Mouse (Mus musculus) hindbrain, embryonic 11.5 days (tissue): ENCODE results near the gene Rab29. TPM values are rescaled to one million over a fixed set of nuclear protein-coding genes. Genes with fewer than 3 reads are reported as not detected.
"Not testable (repeated sequence)": the region's sequence is repeated elsewhere in the genome, so short reads cannot be mapped to it uniquely, and the experiment has no call there.

Experiments used
- ATAC-seq: fragments of 200-750 bp; cut with Nextera tagmentation; 2 replicates; pipeline ENCODE4 v1.8.0; 2017; ENCODE audit warnings: mild to moderate bottlenecking, moderate TSS enrichment, moderate library complexity; ENCODE audit not compliant: low FRiP score
- DNase-seq: peaks from one replicate; pipeline ENCODE4 v3.0.0-alpha.2; 2015; ENCODE audit warnings: low spot score
- H3K27ac ChIP-seq: fragments of 300-500 bp; sonication (generic); 2 replicates; pipeline ENCODE4 v1.5.1; 2014; ENCODE audit warnings: mild to moderate bottlenecking, low read depth, low read length
- H3K27me3 ChIP-seq: fragments of 300-500 bp; sonication (generic); 2 replicates; pipeline ENCODE4 v1.6.1; 2014; ENCODE audit warnings: mild to moderate bottlenecking, low read length, moderate library complexity, mixed read lengths; ENCODE audit not compliant: control insufficient read depth, insufficient read depth
- H3K36me3 ChIP-seq: fragments of 300-500 bp; sonication (generic); 2 replicates; pipeline ENCODE4 v1.6.1; 2014; ENCODE audit warnings: mild to moderate bottlenecking, low read length, moderate library complexity, mixed read lengths; ENCODE audit not compliant: control insufficient read depth, insufficient read depth
- H3K4me1 ChIP-seq: fragments of 300-500 bp; sonication (generic); replicated peaks from 2 replicates; pipeline ENCODE4 v1.6.1; 2014; ENCODE audit warnings: low read length, mixed read lengths; ENCODE audit not compliant: control insufficient read depth, insufficient read depth
- H3K4me2 ChIP-seq: fragments of 300-500 bp; sonication (generic); replicated peaks from 2 replicates; pipeline ENCODE4 v1.6.1; 2014; ENCODE audit warnings: mild to moderate bottlenecking, low read depth, low read length
- H3K4me3 ChIP-seq: fragments of 300-500 bp; sonication (generic); 2 replicates; pipeline ENCODE4 v1.5.1; 2014; ENCODE audit warnings: low read depth, low read length
- H3K9ac ChIP-seq: fragments of 300-500 bp; sonication (generic); 2 replicates; pipeline ENCODE4 v1.6.1; 2014; ENCODE audit warnings: low read depth, low read length
- H3K9me3 ChIP-seq: fragments of 300-500 bp; sonication (generic); 2 replicates; pipeline ENCODE4 v1.6.1; 2016; ENCODE audit warnings: low read length; ENCODE audit not compliant: control insufficient read depth
- WGBS: fragments of 180-500 bp; shearing (Covaris S2); extraction: QIAGEN DNeasy Blood & Tissue Kit; methylation state at CpG from one replicate; pipeline ENCODE4 v1.1.7; 2014; 5-methylcytosine and 5-hydroxymethylcytosine counted together
- polyA plus RNA-seq: library from polyadenylated mRNA; unstranded; fragments of >200 nt; fragmentation: Nextera tagmentation; extraction: Ambion mirVana; gene quantifications from 2 replicates; pipeline ENCODE4 v1.2.1, GENCODE M21; 2014

Rab29 gene
- polyA plus RNA-seq = 13.2 and 14.5 TPM in 2 replicates

- H3K27me3 ChIP-seq = 0 out of 2 replicates have a peak, but pooled peaks cover 3% of the 10 kb centered on the region
- DNase-seq (peak; percentile 92), ATAC-seq (peak; percentile 96)
- H3K9me3 ChIP-seq = no peaks in the 10 kb centered on the region
- peak within 1 kb of the TSS; percentile 53 for H3K4me3 ChIP-seq
- H3K4me1 ChIP-seq = no peaks in the 10 kb centered on the region
- H3K36me3 ChIP-seq = no peaks in the 10 kb centered on the region
- WGBS = 1% methylated on average over 46 of the region's 46 CpGs
- no peak within 1 kb of the TSS for H3K27ac ChIP-seq
- peak within 1 kb of the TSS; percentile 54 for H3K9ac ChIP-seq
- peak within 1 kb of the TSS; percentile 76 for H3K4me2 ChIP-seq
Measured at GRCm38 (mm10) chr1:131867093-131867945, at the start of gene Rab29. Gene Rab29 (plus strand): TSS chr1:131867224.

DNA sequence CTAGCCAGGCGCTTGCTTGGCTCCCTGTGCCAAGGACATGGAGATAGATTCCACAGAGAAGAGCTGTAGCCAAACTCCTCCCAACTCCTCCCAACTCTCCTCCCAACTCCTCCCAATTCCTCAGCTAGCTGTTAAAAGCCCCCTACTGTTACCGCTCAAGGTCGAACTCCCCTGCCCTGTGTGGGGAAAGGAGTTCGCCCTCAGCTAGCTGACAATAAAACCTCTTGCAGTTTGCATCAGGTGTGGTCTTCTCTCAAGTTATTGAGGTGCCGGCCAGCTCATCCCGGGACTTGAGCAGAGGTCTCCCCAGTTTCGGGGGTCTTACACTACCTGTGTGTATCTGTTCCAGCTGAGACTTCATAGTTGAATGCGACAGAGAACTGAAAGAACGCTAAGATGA, 46.7 kb upstream of the Rab29 start:
- not testable (repeated sequence) for H3K27me3 ChIP-seq, H3K9me3 ChIP-seq, ATAC-seq, H3K9ac ChIP-seq, H3K27ac ChIP-seq, H3K4me2 ChIP-seq, DNase-seq, H3K36me3 ChIP-seq, H3K4me1 ChIP-seq, H3K4me3 ChIP-seq
- WGBS = 78% methylated on average over 8 of the region's 9 CpGs

GRCm38 (mm10) chr1:131820887-131821328, 46.1 kb upstream of the Rab29 start:
- H3K9me3 ChIP-seq = no peaks in the 10 kb centered on the region
- no peaks in the 10 kb centered on the region for H3K36me3 ChIP-seq
- no peak overlapping the region for H3K4me3 ChIP-seq
- no peaks in the 10 kb centered on the region for H3K4me1 ChIP-seq
- H3K27ac ChIP-seq = no peak overlapping the region
- no peaks in the 10 kb centered on the region for H3K27me3 ChIP-seq
- WGBS = 92% methylated on average over 10 of the region's 10 CpGs
- no peak for ATAC-seq
- H3K9ac ChIP-seq = no peak overlapping the region
- no peak for DNase-seq
- no peak overlapping the region for H3K4me2 ChIP-seq

GRCm38 (mm10) chr1:131822292-131822691, 44.7 kb upstream of the Rab29 start:
- 78% methylated on average over 8 of the region's 8 CpGs for WGBS
- Histone ChIP-seq H3K27me3 (no peaks in the 10 kb centered on the region), H3K4me3 (no peak overlapping the region), H3K27ac (no peak overlapping the region), H3K9me3 (no peaks in the 10 kb centered on the region), H3K4me1 (no peaks in the 10 kb centered on the region), H3K36me3 (no peaks in the 10 kb centered on the region), H3K9ac (no peak overlapping the region), H3K4me2 (no peak overlapping the region)
- ATAC-seq (no peak), DNase-seq (no peak)

- no peak overlapping the region for H3K4me2 ChIP-seq
- no peaks in the 10 kb centered on the region for H3K36me3 ChIP-seq
- DNase-seq (no peak), ATAC-seq (no peak)
- 92% methylated on average over 1 of the region's 1 CpGs for WGBS
- H3K4me1 ChIP-seq = no peaks in the 10 kb centered on the region
- no peak overlapping the region for H3K4me3 ChIP-seq
- H3K27ac ChIP-seq = no peak overlapping the region
- H3K9ac ChIP-seq = no peak overlapping the region
- H3K9me3 ChIP-seq = no peaks in the 10 kb centered on the region
- no peaks in the 10 kb centered on the region for H3K27me3 ChIP-seq
Measured at GRCm38 (mm10) chr1:131822856-131823492, 44.0 kb upstream of the Rab29 start.

DNA sequence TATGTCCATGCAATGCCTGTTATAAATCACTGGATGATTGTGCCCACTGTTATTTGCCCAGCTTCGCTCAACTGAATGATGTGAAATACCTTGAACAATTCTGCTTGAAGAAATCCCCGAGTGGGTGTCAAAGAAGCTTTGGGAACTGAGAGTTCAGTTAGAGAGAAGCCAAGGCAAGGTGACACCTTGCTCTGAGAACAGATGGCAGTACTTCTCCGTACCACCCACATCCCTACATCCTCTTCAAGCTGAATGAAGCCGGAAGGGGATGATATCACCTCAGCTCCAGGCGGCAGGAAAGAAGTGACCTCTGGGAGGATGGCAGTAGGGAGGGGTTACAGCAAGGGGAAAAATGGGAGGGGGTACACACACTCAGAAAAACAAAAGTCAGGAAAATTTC, 43.5 kb upstream of the Rab29 start:
- Histone ChIP-seq H3K4me3 (no peak overlapping the region), H3K27me3 (no peaks in the 10 kb centered on the region), H3K9ac (no peak overlapping the region), H3K4me1 (no peaks in the 10 kb centered on the region), H3K27ac (no peak overlapping the region), H3K4me2 (no peak overlapping the region), H3K36me3 (no peaks in the 10 kb centered on the region), H3K9me3 (no peaks in the 10 kb centered on the region)
- ATAC-seq (no peak), DNase-seq (no peak)
- WGBS = 70% methylated on average over 5 of the region's 5 CpGs

- H3K36me3 ChIP-seq = no peaks in the 10 kb centered on the region
- H3K4me3 ChIP-seq = no peak overlapping the region
- H3K4me1 ChIP-seq = 0 out of 2 replicates have a peak, but pooled peaks cover 3% of the 10 kb centered on the region
- H3K27me3 ChIP-seq = no peaks in the 10 kb centered on the region
- no peak for DNase-seq
- H3K27ac ChIP-seq = no peak overlapping the region
- H3K4me2 ChIP-seq = no peak overlapping the region
- ATAC-seq = no peak
- no peak overlapping the region for H3K9ac ChIP-seq
- H3K9me3 ChIP-seq = no peaks in the 10 kb centered on the region
- WGBS = 83% methylated on average over 11 of the region's 11 CpGs
Measured at GRCm38 (mm10) chr1:131824528-131825181, 42.4 kb upstream of the Rab29 start.

GRCm38 (mm10) chr1:131827207-131827786, 39.7 kb upstream of the Rab29 start, which contains the start of gene Slc41a1:
Gene Slc41a1 (plus strand): TSS chr1:131827493.
- H3K4me1 ChIP-seq = 0 out of 2 replicates have a peak, but pooled peaks cover 3% of the 10 kb centered on the region
- peak within 1 kb of the TSS; percentile 75 for H3K4me2 ChIP-seq
- DNase-seq (no peak), ATAC-seq (peak; percentile 48)
- peak within 1 kb of the TSS; percentile 49 for H3K4me3 ChIP-seq
- peak within 1 kb of the TSS; percentile 72 for H3K9ac ChIP-seq
- 1% methylated on average over 25 of the region's 25 CpGs for WGBS
- H3K27ac ChIP-seq = peak within 1 kb of the TSS; percentile 44; the same call in 1 of the 2 replicates
- no peaks in the 10 kb centered on the region for H3K9me3 ChIP-seq
- no peaks in the 10 kb centered on the region for H3K36me3 ChIP-seq
- H3K27me3 ChIP-seq = no peaks in the 10 kb centered on the region
